Mouse (Mus musculus) olfactory bulb, adult 2 months (tissue): ENCODE data around the gene Gm4969.

Experiments used
- CTCF ChIP-seq: fragments of 200-500 bp; IDR thresholded peaks from 2 replicates; pipeline ENCODE4 v1.5.1; 2012; ENCODE audit warnings: low read depth, mild to moderate bottlenecking, low read length, moderate library complexity; ENCODE audit not compliant: insufficient read depth
- POLR2A ChIP-seq: fragments of 200-500 bp; IDR thresholded peaks from 2 replicates; pipeline ENCODE4 v1.6.1; 2012; ENCODE audit warnings: mild to moderate bottlenecking, low read depth, low read length, moderate library complexity; ENCODE audit not compliant: insufficient read depth

- no peak for TF ChIP-seq CTCF
- no peak for TF ChIP-seq POLR2A
Measured at GRCm38 (mm10) chr7:19078732-19079131, 39.4 kb downstream of the Gm4969 start.
